Mouse (Mus musculus): ENCODE data around the gene Arid4b.
A peak's percentile ranks its signal among the peaks of the same experiment; 100 is the strongest.
"Not testable (repeated sequence)": the region's sequence is repeated elsewhere in the genome, so short reads cannot be mapped to it uniquely, and the experiment has no call there.

The Arid4b gene

GRCm38 (mm10) chr13:14063013-14063941, at the start of gene Arid4b, which contains the start of gene Ggps1:
Gene Arid4b, plus strand, starts transcription at chr13:14063232.
Gene Ggps1, minus strand, starts transcription at chr13:14063488.
- peak; percentile 97 for DNase-seq

GRCm38 (mm10) chr13:14014001-14014400, 49.0 kb upstream of the Arid4b start:
- DNase-seq: peak; percentile 17 to 21

- peak; percentile 24 to 30 for DNase-seq
Observed at GRCm38 (mm10) chr13:14014540-14014939, 48.5 kb upstream of the Arid4b start.

- no peak for DNase-seq
Observed at GRCm38 (mm10) chr13:14015609-14016008, 47.4 kb upstream of the Arid4b start.

- no peak for DNase-seq
Observed at GRCm38 (mm10) chr13:14018283-14018682, 44.7 kb upstream of the Arid4b start.

GRCm38 (mm10) chr13:14018852-14019251, 44.2 kb upstream of the Arid4b start:
- DNase-seq: no peak

GRCm38 (mm10) chr13:14021417-14021816, 41.6 kb upstream of the Arid4b start:
- not testable (repeated sequence) for DNase-seq

GRCm38 (mm10) chr13:14025554-14025953, 37.5 kb upstream of the Arid4b start:
- DNase-seq: no peak

GRCm38 (mm10) chr13:14026154-14026820, 36.7 kb upstream of the Arid4b start:
- DNase-seq: no peak

GRCm38 (mm10) chr13:14033309-14034072, 29.5 kb upstream of the Arid4b start:
- DNase-seq: no peak

- no peak for DNase-seq
Observed at GRCm38 (mm10) chr13:14034073-14034348, 29.0 kb upstream of the Arid4b start.

- not testable (repeated sequence) for DNase-seq
Observed at GRCm38 (mm10) chr13:14035352-14035751, 27.7 kb upstream of the Arid4b start.

- DNase-seq: no peak
Observed at GRCm38 (mm10) chr13:14035875-14036630, 27.0 kb upstream of the Arid4b start.

GRCm38 (mm10) chr13:14038911-14039291, 24.1 kb upstream of the Arid4b start:
- no peak for DNase-seq

GRCm38 (mm10) chr13:14039292-14039965, 23.6 kb upstream of the Arid4b start, which contains the start of gene Tbce:
Gene Tbce, minus strand, starts transcription at chr13:14039638.
- DNase-seq: peak; percentile 95 to 96

GRCm38 (mm10) chr13:14040186-14040585, 22.8 kb upstream of the Arid4b start:
- DNase-seq: peak in 1 of 2 experiments; percentile 14

GRCm38 (mm10) chr13:14043851-14044250, 19.2 kb upstream of the Arid4b start:
- DNase-seq: no peak

- no peak for DNase-seq
Observed at GRCm38 (mm10) chr13:14044521-14044920, 18.5 kb upstream of the Arid4b start.

GRCm38 (mm10) chr13:14049878-14050277, 13.2 kb upstream of the Arid4b start:
- DNase-seq: no peak

GRCm38 (mm10) chr13:14056801-14057200, 6.2 kb upstream of the Arid4b start:
- DNase-seq: no peak

- DNase-seq: no peak
Observed at GRCm38 (mm10) chr13:14059582-14059981, 3.5 kb upstream of the Arid4b start.

Data from cerebellum, postnatal 10 days (tissue).